Mouse (Mus musculus) megakaryocyte, embryonic 14.5 days (primary cell): ENCODE data around the gene Magi2. TPM values are rescaled to one million over a fixed set of nuclear protein-coding genes. Genes with fewer than 3 reads are reported as not detected.

ENCODE experiments used
- H3K27me3 ChIP-seq: replicated peaks from 2 replicates; pipeline ENCODE3; 2012; ENCODE audit warnings: inconsistent platforms
- H3K36me3 ChIP-seq: replicated peaks from 2 replicates; pipeline ENCODE3; 2012; ENCODE audit warnings: low read length, inconsistent platforms, mixed read lengths
- H3K4me1 ChIP-seq: 2 replicates; pipeline ENCODE4 v1.6.1; 2012; ENCODE audit warnings: inconsistent platforms
- H3K4me3 ChIP-seq: replicated peaks from 2 replicates; pipeline ENCODE3; 2012; ENCODE audit warnings: moderate library complexity, mild to moderate bottlenecking, inconsistent platforms
- H3K9me3 ChIP-seq: 2 replicates; pipeline ENCODE4 v1.6.1; 2012; ENCODE audit warnings: inconsistent platforms
- FLI1 ChIP-seq: IDR thresholded peaks from 2 replicates; pipeline ENCODE4 v1.6.1; 2012; ENCODE audit warnings: low read length, inconsistent platforms, mixed read lengths
- GATA1 ChIP-seq: IDR thresholded peaks from 3 replicates; pipeline ENCODE4 v1.6.1; 2012; ENCODE audit warnings: mixed read lengths, low read length, inconsistent platforms, borderline replicate concordance
- polyA plus RNA-seq: library from polyadenylated mRNA; stranded (reverse); fragments of >175 nt; gene quantifications from 2 replicates; pipeline ENCODE4 v1.2.3, GENCODE M21; 2012; ENCODE audit warnings: low replicate concordance; ENCODE audit not compliant: insufficient read depth

Gene Magi2
- polyA plus RNA-seq, 1 experiment = 0.02 TPM

DNA sequence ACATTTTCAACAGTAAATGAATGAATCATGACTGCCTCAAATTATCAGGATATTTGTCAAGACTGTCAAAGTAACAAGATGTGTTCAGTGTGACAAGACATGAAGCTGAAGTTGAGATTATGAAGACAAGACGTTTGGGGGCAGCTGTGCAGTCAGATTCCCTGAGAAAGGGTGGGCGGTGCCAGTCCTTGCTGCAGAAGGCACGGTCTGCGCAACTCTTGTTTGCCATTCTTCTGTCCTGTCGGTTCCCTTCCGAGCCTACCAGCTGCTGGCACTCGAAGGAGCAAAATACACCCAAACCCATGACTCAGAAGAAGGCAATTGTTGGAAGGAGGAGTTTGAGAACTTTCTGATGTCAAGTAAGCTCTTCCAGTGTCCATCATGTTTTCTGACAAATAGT, 852.1 kb downstream of the Magi2 start:
- peaks cover 42% of the 10 kb centered on the region for H3K4me1 ChIP-seq
- no peaks in the 10 kb centered on the region for H3K36me3 ChIP-seq
- no peaks in the 10 kb centered on the region for H3K9me3 ChIP-seq
- H3K4me3 ChIP-seq = no peak overlapping the region
- TF ChIP-seq FLI1 (no peak), GATA1 (no peak)
- no peaks in the 10 kb centered on the region for H3K27me3 ChIP-seq

GRCm38 (mm10) chr5:20080605-20081309, 853.9 kb downstream of the Magi2 start:
- H3K4me3 ChIP-seq = peak overlapping the region; percentile 14
- H3K36me3 ChIP-seq = no peaks in the 10 kb centered on the region
- H3K27me3 ChIP-seq = no peaks in the 10 kb centered on the region
- no peaks in the 10 kb centered on the region for H3K9me3 ChIP-seq
- TF ChIP-seq FLI1 (no peak), GATA1 (peak; percentile 30; the same call in 1 of the 3 replicates)
- H3K4me1 ChIP-seq = peaks cover 42% of the 10 kb centered on the region

- no peaks in the 10 kb centered on the region for H3K9me3 ChIP-seq
- H3K4me3 ChIP-seq = peak overlapping the region; percentile 56
- no peaks in the 10 kb centered on the region for H3K27me3 ChIP-seq
- no peak for TF ChIP-seq FLI1
- TF ChIP-seq GATA1 = no peak
- peaks cover 44% of the 10 kb centered on the region for H3K4me1 ChIP-seq
- no peaks in the 10 kb centered on the region for H3K36me3 ChIP-seq
Observed at GRCm38 (mm10) chr5:20082368-20082767, 855.5 kb downstream of the Magi2 start.

- Histone ChIP-seq H3K36me3 (no peaks in the 10 kb centered on the region), H3K27me3 (no peaks in the 10 kb centered on the region), H3K4me1 (peaks cover 14% of the 10 kb centered on the region), H3K4me3 (no peak overlapping the region), H3K9me3 (no peaks in the 10 kb centered on the region)
- TF ChIP-seq GATA1 (no peak), FLI1 (no peak)
Observed at GRCm38 (mm10) chr5:20087083-20087482, 860.2 kb downstream of the Magi2 start.

- H3K4me1 ChIP-seq = no peaks in the 10 kb centered on the region
- H3K4me3 ChIP-seq = no peak overlapping the region
- H3K27me3 ChIP-seq = no peaks in the 10 kb centered on the region
- no peak for TF ChIP-seq FLI1
- no peak for TF ChIP-seq GATA1
- no peaks in the 10 kb centered on the region for H3K9me3 ChIP-seq
- H3K36me3 ChIP-seq = no peaks in the 10 kb centered on the region
Observed at GRCm38 (mm10) chr5:20103869-20104268, 877.0 kb downstream of the Magi2 start.

DNA sequence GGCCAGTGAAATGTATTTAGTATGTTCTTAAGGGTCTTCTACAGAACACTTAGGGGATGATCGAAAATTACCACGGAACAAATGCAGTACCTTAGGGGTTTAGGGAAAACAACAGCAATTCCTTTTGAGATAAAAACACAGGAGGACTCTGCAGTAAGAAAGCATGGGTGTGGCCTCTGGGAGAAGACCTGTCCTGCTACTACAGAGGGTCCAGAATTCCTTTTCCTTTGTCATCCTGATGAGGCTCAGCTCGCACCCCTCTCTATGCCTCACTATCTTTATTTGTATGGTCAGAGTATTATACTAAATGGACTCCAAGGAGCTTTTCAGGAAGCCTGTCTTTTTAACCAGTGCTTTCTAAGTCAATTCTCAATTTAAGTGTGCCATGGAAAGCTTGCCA, 877.7 kb downstream of the Magi2 start:
- no peaks in the 10 kb centered on the region for H3K36me3 ChIP-seq
- H3K27me3 ChIP-seq = no peaks in the 10 kb centered on the region
- TF ChIP-seq GATA1 = no peak
- TF ChIP-seq FLI1 = no peak

DNA sequence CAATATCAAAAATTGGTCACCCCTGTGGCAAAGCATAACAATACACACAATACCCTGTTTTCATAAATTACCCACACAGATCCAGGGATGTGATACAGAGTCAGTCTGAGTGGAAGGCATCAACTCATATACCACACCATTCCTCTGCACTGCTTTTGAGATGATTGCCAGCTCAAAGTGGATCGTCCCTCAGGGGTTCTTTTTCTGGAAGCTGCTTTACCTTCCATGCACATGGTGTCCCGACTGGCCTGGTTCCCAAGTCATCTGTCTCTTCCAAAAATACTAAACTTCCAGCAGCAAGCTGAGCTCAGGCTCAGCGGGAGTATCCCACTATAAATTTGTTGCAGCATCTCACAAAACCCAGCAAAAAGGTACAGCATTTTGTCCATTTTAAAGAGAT, 882.7 kb downstream of the Magi2 start:
- Histone ChIP-seq H3K36me3 (no peaks in the 10 kb centered on the region), H3K4me3 (no peak overlapping the region), H3K4me1 (no peaks in the 10 kb centered on the region), H3K9me3 (no peaks in the 10 kb centered on the region), H3K27me3 (no peaks in the 10 kb centered on the region)
- TF ChIP-seq GATA1 (no peak), FLI1 (no peak)

More for the DNA sequence above, 877.7 kb downstream of the Magi2 start:
- H3K4me3 ChIP-seq = no peak overlapping the region
- no peaks in the 10 kb centered on the region for H3K9me3 ChIP-seq
- H3K4me1 ChIP-seq = no peaks in the 10 kb centered on the region

- H3K4me1 ChIP-seq = peaks cover 3% of the 10 kb centered on the region; the same call in 1 of the 2 replicates
- no peaks in the 10 kb centered on the region for H3K27me3 ChIP-seq
- TF ChIP-seq FLI1 = no peak
- no peak for TF ChIP-seq GATA1
- no peaks in the 10 kb centered on the region for H3K36me3 ChIP-seq
- no peak overlapping the region for H3K4me3 ChIP-seq
- H3K9me3 ChIP-seq = no peaks in the 10 kb centered on the region
Observed at GRCm38 (mm10) chr5:20117156-20117555, 890.3 kb downstream of the Magi2 start.

GRCm38 (mm10) chr5:20140235-20140634, 913.4 kb downstream of the Magi2 start:
- no peaks in the 10 kb centered on the region for H3K4me1 ChIP-seq
- H3K4me3 ChIP-seq = no peak overlapping the region
- H3K27me3 ChIP-seq = no peaks in the 10 kb centered on the region
- TF ChIP-seq GATA1 (no peak), FLI1 (no peak)
- H3K9me3 ChIP-seq = no peaks in the 10 kb centered on the region
- no peaks in the 10 kb centered on the region for H3K36me3 ChIP-seq

DNA sequence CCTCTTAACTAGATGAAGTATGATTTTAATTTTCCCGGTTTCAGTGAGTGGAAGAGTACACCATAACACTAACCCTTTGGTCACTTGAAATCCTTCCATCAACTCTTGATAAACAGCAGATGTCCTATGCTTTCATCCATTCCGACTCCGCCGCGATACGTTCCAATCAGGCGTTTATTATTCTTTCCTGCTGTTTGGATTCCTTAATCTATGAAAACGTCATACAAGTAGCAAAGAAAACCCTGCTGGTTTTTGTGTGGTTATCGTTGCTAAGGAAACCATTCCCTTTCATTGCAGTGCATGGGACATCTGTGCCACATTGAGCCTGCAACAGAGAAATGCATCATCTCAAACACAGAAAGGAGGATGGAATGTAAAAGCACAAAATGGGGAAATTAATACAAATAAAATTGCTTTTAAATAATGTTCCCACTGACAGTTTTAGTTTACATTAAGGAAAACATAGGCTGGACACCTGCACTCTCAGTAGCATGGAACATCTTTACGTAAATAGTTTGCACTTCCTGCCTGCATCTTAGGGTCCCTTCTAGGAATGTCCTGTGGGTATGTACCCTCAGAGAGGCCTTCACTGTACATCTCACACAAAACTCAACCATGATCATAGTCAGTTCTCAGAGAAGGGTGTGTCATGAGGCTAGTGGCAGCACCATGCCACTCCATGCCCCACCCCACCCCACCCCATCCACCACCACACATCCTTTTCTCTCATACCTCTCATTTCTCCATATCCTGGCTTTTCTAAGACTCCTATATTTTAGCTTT, 914.0 kb downstream of the Magi2 start:
- H3K9me3 ChIP-seq = no peaks in the 10 kb centered on the region
- no peak overlapping the region for H3K4me3 ChIP-seq
- H3K36me3 ChIP-seq = no peaks in the 10 kb centered on the region
- no peaks in the 10 kb centered on the region for H3K4me1 ChIP-seq
- no peak for TF ChIP-seq GATA1
- TF ChIP-seq FLI1 = no peak
- H3K27me3 ChIP-seq = no peaks in the 10 kb centered on the region
